Mouse (Mus musculus) kidney, embryonic 15.5 days (tissue): ENCODE results near the gene Gpcpd1. TPM values are rescaled to one million over a fixed set of nuclear protein-coding genes. Genes with fewer than 3 reads are reported as not detected.

Source experiments
- ATAC-seq: fragments of 200-750 bp; cut with Nextera tagmentation; replicated peaks from 2 replicates; pipeline ENCODE4 v1.8.0; 2017; ENCODE audit warnings: moderate TSS enrichment; ENCODE audit not compliant: low FRiP score
- H3K27ac ChIP-seq: fragments of 300-500 bp; sonication (generic); 2 replicates; pipeline ENCODE4 v1.5.1; 2015; ENCODE audit warnings: mild to moderate bottlenecking, inconsistent platforms
- H3K27me3 ChIP-seq: fragments of 300-500 bp; sonication (generic); 2 replicates; pipeline ENCODE4 v1.6.1; 2015; ENCODE audit warnings: inconsistent platforms
- H3K36me3 ChIP-seq: fragments of 300-500 bp; sonication (generic); 2 replicates; pipeline ENCODE4 v1.6.1; 2015; ENCODE audit warnings: inconsistent platforms
- H3K4me1 ChIP-seq: fragments of 300-500 bp; sonication (generic); 2 replicates; pipeline ENCODE4 v1.6.1; 2015; ENCODE audit warnings: inconsistent platforms
- H3K4me2 ChIP-seq: fragments of 300-500 bp; sonication (generic); 2 replicates; pipeline ENCODE4 v1.6.1; 2015; ENCODE audit warnings: moderate library complexity, mild to moderate bottlenecking, inconsistent platforms
- H3K4me3 ChIP-seq: fragments of 300-500 bp; sonication (generic); replicated peaks from 2 replicates; pipeline ENCODE4 v1.5.1; 2015; ENCODE audit warnings: mild to moderate bottlenecking, inconsistent platforms
- H3K9ac ChIP-seq: fragments of 300-500 bp; sonication (generic); 2 replicates; pipeline ENCODE4 v1.6.1; 2015; ENCODE audit warnings: mild to moderate bottlenecking, inconsistent platforms
- H3K9me3 ChIP-seq: fragments of 300-500 bp; sonication (generic); replicated peaks from 2 replicates; pipeline ENCODE4 v1.6.1; 2016; ENCODE audit warnings: inconsistent platforms
- WGBS: fragments of 180-500 bp; shearing (Covaris S2); methylation state at CpG from one replicate; pipeline ENCODE4 v1.1.7; 2015; ENCODE audit warnings: mixed read lengths; 5-methylcytosine and 5-hydroxymethylcytosine counted together
- polyA plus RNA-seq: library from polyadenylated mRNA; unstranded; fragments of >200 nt; fragmentation: Nextera tagmentation; extraction: Ambion mirVana; gene quantifications from 2 replicates; pipeline ENCODE4 v1.2.1, GENCODE M21; 2015

Gene Gpcpd1
- polyA plus RNA-seq, 1 experiment from 2014 or later, result 33.6 TPM

- WGBS, result 92% methylated on average over 6 of the region's 6 CpGs
- Histone ChIP-seq H3K27ac (no peak overlapping the region), H3K4me1 (no peaks in the 10 kb centered on the region), H3K27me3 (no peaks in the 10 kb centered on the region), H3K36me3 (peaks cover 61% of the 10 kb centered on the region), H3K4me3 (no peak overlapping the region), H3K9ac (no peak overlapping the region), H3K9me3 (no peaks in the 10 kb centered on the region), H3K4me2 (no peak overlapping the region)
- no peak for ATAC-seq
Observed at GRCm38 (mm10) chr2:132569686-132570085, 17.8 kb downstream of the Gpcpd1 start.

- no peak overlapping the region for H3K4me2 ChIP-seq
- no peak for ATAC-seq
- H3K36me3 ChIP-seq, result peaks cover 79% of the 10 kb centered on the region
- H3K9me3 ChIP-seq, result no peaks in the 10 kb centered on the region
- H3K9ac ChIP-seq, result no peak overlapping the region
- no peaks in the 10 kb centered on the region for H3K27me3 ChIP-seq
- WGBS, result 90% methylated on average over 2 of the region's 2 CpGs
- no peak overlapping the region for H3K27ac ChIP-seq
- no peak overlapping the region for H3K4me3 ChIP-seq
- H3K4me1 ChIP-seq, result no peaks in the 10 kb centered on the region
Observed at GRCm38 (mm10) chr2:132567414-132567813, 20.1 kb downstream of the Gpcpd1 start.

GRCm38 (mm10) chr2:132561860-132562259, 25.7 kb downstream of the Gpcpd1 start:
- 96% methylated on average over 4 of the region's 4 CpGs for WGBS

GRCm38 (mm10) chr2:132527864-132528263, 59.7 kb downstream of the Gpcpd1 start:
- Histone ChIP-seq H3K36me3 (peaks cover 37% of the 10 kb centered on the region), H3K27ac (no peak overlapping the region), H3K4me1 (no peaks in the 10 kb centered on the region), H3K9me3 (no peaks in the 10 kb centered on the region), H3K4me2 (no peak overlapping the region), H3K9ac (no peak overlapping the region), H3K4me3 (no peak overlapping the region), H3K27me3 (no peaks in the 10 kb centered on the region)
- 79% methylated on average over 1 of the region's 1 CpGs for WGBS
- no peak for ATAC-seq

More at GRCm38 (mm10) chr2:132561860-132562259, 25.7 kb downstream of the Gpcpd1 start:
- ATAC-seq, result no peak
- Histone ChIP-seq H3K4me3 (no peak overlapping the region), H3K9ac (no peak overlapping the region), H3K4me1 (no peaks in the 10 kb centered on the region), H3K27me3 (no peaks in the 10 kb centered on the region), H3K9me3 (no peaks in the 10 kb centered on the region), H3K4me2 (no peak overlapping the region), H3K36me3 (peaks cover 40% of the 10 kb centered on the region), H3K27ac (no peak overlapping the region)

- H3K9ac ChIP-seq, result no peak overlapping the region
- H3K27me3 ChIP-seq, result no peaks in the 10 kb centered on the region
- H3K4me3 ChIP-seq, result no peak overlapping the region
- 0 out of 2 replicates have a peak, but pooled peaks have one; percentile 29 for ATAC-seq
- WGBS, result 56% methylated on average over 10 of the region's 10 CpGs
- H3K9me3 ChIP-seq, result no peaks in the 10 kb centered on the region
- no peak overlapping the region for H3K27ac ChIP-seq
- H3K4me1 ChIP-seq, result no peaks in the 10 kb centered on the region
- H3K36me3 ChIP-seq, result peaks cover 35% of the 10 kb centered on the region
- no peak overlapping the region for H3K4me2 ChIP-seq
Observed at GRCm38 (mm10) chr2:132526894-132527532, 60.5 kb downstream of the Gpcpd1 start.

- 69% methylated on average over 4 of the region's 4 CpGs for WGBS
Observed at GRCm38 (mm10) chr2:132526110-132526509, 61.4 kb downstream of the Gpcpd1 start.

GRCm38 (mm10) chr2:132518021-132518901, 69.3 kb downstream of the Gpcpd1 start:
- Histone ChIP-seq H3K36me3 (no peaks in the 10 kb centered on the region), H3K27ac (no peak overlapping the region), H3K27me3 (no peaks in the 10 kb centered on the region), H3K4me3 (no peak overlapping the region), H3K9me3 (no peaks in the 10 kb centered on the region), H3K9ac (no peak overlapping the region), H3K4me2 (no peak overlapping the region), H3K4me1 (no peaks in the 10 kb centered on the region)
- ATAC-seq, result peak; percentile 37; the same call in 1 of the 2 replicates
- 60% methylated on average over 18 of the region's 18 CpGs for WGBS

More at GRCm38 (mm10) chr2:132526110-132526509, 61.4 kb downstream of the Gpcpd1 start:
- Histone ChIP-seq H3K4me2 (no peak overlapping the region), H3K4me3 (no peak overlapping the region), H3K36me3 (peaks cover 28% of the 10 kb centered on the region), H3K27ac (no peak overlapping the region), H3K9ac (no peak overlapping the region), H3K27me3 (no peaks in the 10 kb centered on the region), H3K9me3 (no peaks in the 10 kb centered on the region), H3K4me1 (no peaks in the 10 kb centered on the region)
- no peak for ATAC-seq

GRCm38 (mm10) chr2:132517194-132517836, 70.2 kb downstream of the Gpcpd1 start:
- 83% methylated on average over 6 of the region's 6 CpGs for WGBS
- no peak for ATAC-seq

GRCm38 (mm10) chr2:132516130-132517030, 71.1 kb downstream of the Gpcpd1 start:
- H3K27me3 ChIP-seq, result no peaks in the 10 kb centered on the region
- H3K9me3 ChIP-seq, result no peaks in the 10 kb centered on the region
- no peaks in the 10 kb centered on the region for H3K36me3 ChIP-seq
- H3K4me3 ChIP-seq, result no peak overlapping the region
- peak; percentile 78 for ATAC-seq
- H3K9ac ChIP-seq, result no peak overlapping the region
- 28% methylated on average over 16 of the region's 16 CpGs for WGBS
- no peak overlapping the region for H3K4me2 ChIP-seq
- H3K27ac ChIP-seq, result no peak overlapping the region
- H3K4me1 ChIP-seq, result no peaks in the 10 kb centered on the region

More at GRCm38 (mm10) chr2:132517194-132517836, 70.2 kb downstream of the Gpcpd1 start:
- Histone ChIP-seq H3K4me3 (no peak overlapping the region), H3K4me1 (no peaks in the 10 kb centered on the region), H3K27me3 (no peaks in the 10 kb centered on the region), H3K36me3 (no peaks in the 10 kb centered on the region), H3K9ac (no peak overlapping the region), H3K9me3 (no peaks in the 10 kb centered on the region), H3K27ac (no peak overlapping the region), H3K4me2 (no peak overlapping the region)

GRCm38 (mm10) chr2:132515607-132516006, 71.9 kb downstream of the Gpcpd1 start:
- 80% methylated on average over 13 of the region's 13 CpGs for WGBS
- Histone ChIP-seq H3K4me2 (no peak overlapping the region), H3K27me3 (no peaks in the 10 kb centered on the region), H3K9me3 (no peaks in the 10 kb centered on the region), H3K4me1 (no peaks in the 10 kb centered on the region), H3K36me3 (no peaks in the 10 kb centered on the region), H3K4me3 (no peak overlapping the region), H3K27ac (no peak overlapping the region), H3K9ac (no peak overlapping the region)
- ATAC-seq, result no peak

- 85% methylated on average over 14 of the region's 14 CpGs for WGBS
- Histone ChIP-seq H3K4me2 (no peak overlapping the region), H3K27ac (no peak overlapping the region), H3K4me3 (no peak overlapping the region), H3K4me1 (no peaks in the 10 kb centered on the region), H3K9me3 (no peaks in the 10 kb centered on the region), H3K27me3 (no peaks in the 10 kb centered on the region), H3K36me3 (no peaks in the 10 kb centered on the region), H3K9ac (no peak overlapping the region)
- no peak for ATAC-seq
Observed at GRCm38 (mm10) chr2:132515076-132515475, 72.5 kb downstream of the Gpcpd1 start.
